In the genomic region with DNA sequence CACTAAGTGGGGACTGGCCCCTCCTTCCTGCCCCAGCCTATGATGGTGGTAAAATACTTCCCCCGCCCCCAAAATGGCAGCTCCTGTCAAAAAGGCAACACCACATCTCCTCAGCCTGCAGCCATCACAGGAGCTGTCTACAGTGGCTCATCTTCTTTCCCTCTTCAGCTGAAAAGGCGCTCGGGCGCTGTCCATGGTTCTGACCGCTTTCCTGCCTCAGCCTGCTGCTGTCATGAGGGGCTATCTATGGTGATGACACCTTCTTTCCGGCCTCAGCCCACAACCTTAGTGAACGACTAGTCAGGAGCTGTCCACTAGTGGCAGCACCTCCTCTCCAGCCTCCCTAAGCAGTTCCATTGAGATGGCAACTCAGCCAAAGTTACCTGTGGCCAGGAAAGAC, we compare ENCODE assay signal across 9 mouse cellular contexts. TPM values are rescaled to one million over a fixed set of nuclear protein-coding genes. Genes with fewer than 3 reads are reported as not detected.
A peak's percentile ranks its signal among the peaks of the same experiment; 100 is the strongest.
DNase-seq lines count a peak whose midpoint lies in the region; ATAC-seq lines count a peak whose summit lies in the region.
"Had no signal": no experiment of that assay in that cellular context is flagged by ENCODE, and none has a peak within 500 bp of the region (broad histone marks: within the 10 kb centered on the region; RNA-seq: fewer than 3 reads in every experiment).

No protein-coding gene starts in this region.

- WGBS in liver, embryonic 12.5 days (ENCODE audit: insufficient replicate concordance): 10% methylated on average over 7 of the region's 7 CpGs
- 16% methylated on average over 7 of the region's 7 CpGs for WGBS in embryonic facial prominence, embryonic 14.5 days
- 33% methylated on average over 7 of the region's 7 CpGs for WGBS in forebrain, embryonic 12.5 days

- no peaks in the 10 kb centered on the region for H3K36me3 ChIP-seq in liver, embryonic 12.5 days
- H3K36me3 ChIP-seq in embryonic facial prominence, embryonic 14.5 days (ENCODE audit: control insufficient read depth, insufficient read depth, low read length): no peaks in the 10 kb centered on the region
- H3K36me3 ChIP-seq in forebrain, embryonic 12.5 days (replicated peaks): no peaks in the 10 kb centered on the region
- H3K36me3 ChIP-seq: embryonic facial prominence, embryonic 13.5 days had no signal

- no peaks in the 10 kb centered on the region for H3K4me1 ChIP-seq in liver, embryonic 12.5 days
- no peaks in the 10 kb centered on the region for H3K4me1 ChIP-seq in embryonic facial prominence, embryonic 14.5 days (ENCODE audit: control insufficient read depth, insufficient read depth, low read length)
- no peaks in the 10 kb centered on the region for H3K4me1 ChIP-seq in forebrain, embryonic 12.5 days
- H3K4me1 ChIP-seq: embryonic facial prominence, embryonic 13.5 days had no signal

- no peak overlapping the region for H3K27ac ChIP-seq in liver, embryonic 12.5 days
- no peak overlapping the region for H3K27ac ChIP-seq in embryonic facial prominence, embryonic 14.5 days (replicated peaks; ENCODE audit: low read depth, low read length)
- H3K27ac ChIP-seq in forebrain, embryonic 12.5 days: no peak overlapping the region
- H3K27ac ChIP-seq: embryonic facial prominence, embryonic 13.5 days had no signal

- no peak overlapping the region for H3K4me2 ChIP-seq in liver, embryonic 12.5 days
- H3K4me2 ChIP-seq in embryonic facial prominence, embryonic 14.5 days (ENCODE audit: low read depth, low read length): no peak overlapping the region
- no peak overlapping the region for H3K4me2 ChIP-seq in forebrain, embryonic 12.5 days
- H3K4me2 ChIP-seq: embryonic facial prominence, embryonic 13.5 days had no signal

- DNase-seq in liver (peak; percentile 68), R1 (ENCODE audit: low read depth, low spot score) (peak; percentile 77)
- peak; percentile 76 for DNase-seq in embryonic facial prominence, embryonic 14.5 days (ENCODE audit: low spot score)
- DNase-seq in lung, postnatal 4 days: peak; percentile 41 to 59

- no peak overlapping the region for H3K9ac ChIP-seq in liver, embryonic 12.5 days
- no peak overlapping the region for H3K9ac ChIP-seq in embryonic facial prominence, embryonic 14.5 days (ENCODE audit: low read depth, low read length)
- no peak overlapping the region for H3K9ac ChIP-seq in forebrain, embryonic 12.5 days
- H3K9ac ChIP-seq: embryonic facial prominence, embryonic 13.5 days had no signal

- no peak for ATAC-seq in liver, embryonic 12.5 days
- ATAC-seq in embryonic facial prominence, embryonic 14.5 days (ENCODE audit: low read depth): no peak
- no peak for ATAC-seq in frontal cortex, adult (ENCODE audit: low TSS enrichment)
- ATAC-seq in erythroblast, adult 5-6 weeks (replicated peaks; ENCODE audit: low FRiP score, poor library complexity, severe bottlenecking): no peak
- ATAC-seq in forebrain, embryonic 12.5 days (ENCODE audit: low FRiP score): no peak

- H3K9me3 ChIP-seq in liver, embryonic 12.5 days (replicated peaks): no peaks in the 10 kb centered on the region
- no peaks in the 10 kb centered on the region; the same call in 1 of the 2 replicates for H3K9me3 ChIP-seq in embryonic facial prominence, embryonic 14.5 days (ENCODE audit: control insufficient read depth, low read length)
- no peaks in the 10 kb centered on the region for H3K9me3 ChIP-seq in forebrain, embryonic 12.5 days

- no peaks in the 10 kb centered on the region for H3K27me3 ChIP-seq in liver, embryonic 12.5 days (replicated peaks)
- no peaks in the 10 kb centered on the region for H3K27me3 ChIP-seq in embryonic facial prominence, embryonic 14.5 days (replicated peaks; ENCODE audit: control insufficient read depth, insufficient read depth, low read length)
- no peaks in the 10 kb centered on the region for H3K27me3 ChIP-seq in forebrain, embryonic 12.5 days
- H3K27me3 ChIP-seq: embryonic facial prominence, embryonic 13.5 days had no signal

- no peak overlapping the region for H3K4me3 ChIP-seq in liver, embryonic 12.5 days
- H3K4me3 ChIP-seq in embryonic facial prominence, embryonic 14.5 days (ENCODE audit: low read depth, low read length): no peak overlapping the region
- H3K4me3 ChIP-seq in forebrain, embryonic 12.5 days (replicated peaks): no peak overlapping the region
- H3K4me3 ChIP-seq: embryonic facial prominence, embryonic 13.5 days had no signal

RNA-seq across cellular contexts. Expression of gene Saxo2, which starts 23.0 kb away (rescaled TPM):
- polyA plus RNA-seq in liver, embryonic 12.5 days (2016; fragmentation: Nextera tagmentation; extraction: Ambion mirVana): 1.0 and 1.1 TPM in 2 replicates
- 9.8 and 11.7 TPM in 2 replicates for polyA plus RNA-seq in embryonic facial prominence, embryonic 14.5 days (2014; fragmentation: Nextera tagmentation; extraction: Ambion mirVana)
- 0.84 TPM in 1 of 2 replicates, not detected in the other for total RNA-seq in erythroblast, adult 5-6 weeks (2015; ENCODE audit: low replicate concordance)
- total RNA-seq in erythroblast, adult 5-6 weeks (2017; ENCODE audit: low replicate concordance): 0.26 TPM in 1 of 2 replicates, not detected in the other
- 7.7 and 10.6 TPM in 2 replicates for polyA plus RNA-seq in forebrain, embryonic 12.5 days (2016; fragmentation: Nextera tagmentation; extraction: Ambion mirVana)

RNA-seq across cellular contexts. Expression of gene Efl1, which starts 23.1 kb away (rescaled TPM):
- 15.4 and 15.7 TPM in 2 replicates for polyA plus RNA-seq in liver, embryonic 12.5 days (2016; fragmentation: Nextera tagmentation; extraction: Ambion mirVana)
- polyA plus RNA-seq in embryonic facial prominence, embryonic 14.5 days (2014; fragmentation: Nextera tagmentation; extraction: Ambion mirVana): 19.8 and 25.2 TPM in 2 replicates
- total RNA-seq in erythroblast, adult 5-6 weeks (2015; ENCODE audit: low replicate concordance): 1.9 and 3.1 TPM in 2 replicates
- total RNA-seq in erythroblast, adult 5-6 weeks (2017; ENCODE audit: low replicate concordance): 6.4 and 8.5 TPM in 2 replicates
- 21.1 and 21.3 TPM in 2 replicates for polyA plus RNA-seq in forebrain, embryonic 12.5 days (2016; fragmentation: Nextera tagmentation; extraction: Ambion mirVana)
